In the genomic region with DNA sequence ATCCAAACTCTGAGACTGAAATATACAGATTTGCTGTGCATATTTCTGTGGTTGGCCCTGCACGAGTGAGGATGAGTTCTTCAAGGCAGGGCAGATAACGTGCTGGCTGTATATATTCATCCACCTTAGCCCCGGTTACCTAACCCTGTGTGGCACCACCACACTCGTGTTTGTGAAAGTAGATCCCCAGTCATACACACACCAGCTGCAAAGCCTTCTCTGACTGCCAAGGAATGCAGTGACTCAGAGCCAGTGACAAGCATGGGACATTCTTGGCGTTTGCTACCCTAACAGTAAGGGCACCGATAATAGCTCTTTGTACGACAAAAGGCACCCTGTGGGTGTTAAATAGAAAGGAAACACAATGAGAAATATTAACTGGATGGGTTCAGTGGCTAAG, we compare ENCODE assay signal across 12 mouse cellular contexts. TPM values are rescaled to one million over a fixed set of nuclear protein-coding genes. Genes with fewer than 3 reads are reported as not detected.
A peak's percentile ranks its signal among the peaks of the same experiment; 100 is the strongest.
DNase-seq lines count a peak whose midpoint lies in the region; ATAC-seq lines count a peak whose summit lies in the region.
"Had no signal": no experiment of that assay in that cellular context is flagged by ENCODE, and none has a peak within 500 bp of the region (broad histone marks: within the 10 kb centered on the region; RNA-seq: fewer than 3 reads in every experiment).

No protein-coding gene starts in this region.

- peaks cover 19% of the 10 kb centered on the region for H3K36me3 ChIP-seq in heart, embryonic 15.5 days
- no peaks in the 10 kb centered on the region for H3K36me3 ChIP-seq in hindbrain, embryonic 12.5 days
- no peaks in the 10 kb centered on the region for H3K36me3 ChIP-seq in liver, embryonic 11.5 days (ENCODE audit: control insufficient read depth, insufficient read depth, low read length)
- H3K36me3 ChIP-seq: hindbrain, embryonic 13.5 days had no signal

- H3K4me3 ChIP-seq in heart, embryonic 15.5 days = no peak overlapping the region
- H3K4me3 ChIP-seq in hindbrain, embryonic 12.5 days = no peak overlapping the region
- H3K4me3 ChIP-seq in liver, embryonic 11.5 days (ENCODE audit: low read depth, low read length) = no peak overlapping the region
- H3K4me3 ChIP-seq: hindbrain, embryonic 13.5 days had no signal

- 30% methylated on average over 7 of the region's 7 CpGs for WGBS in heart, embryonic 15.5 days
- 68% methylated on average over 7 of the region's 7 CpGs for WGBS in hindbrain, embryonic 12.5 days
- 77% methylated on average over 7 of the region's 7 CpGs for WGBS in liver, embryonic 11.5 days

- peak overlapping the region; percentile 38 for H3K4me2 ChIP-seq in heart, embryonic 15.5 days
- H3K4me2 ChIP-seq in hindbrain, embryonic 12.5 days (replicated peaks) = no peak overlapping the region
- no peak overlapping the region for H3K4me2 ChIP-seq in liver, embryonic 11.5 days
- H3K4me2 ChIP-seq: hindbrain, embryonic 13.5 days had no signal

- H3K9me3 ChIP-seq in heart, embryonic 15.5 days (replicated peaks) = no peaks in the 10 kb centered on the region
- H3K9me3 ChIP-seq in hindbrain, embryonic 12.5 days (replicated peaks) = no peaks in the 10 kb centered on the region
- no peaks in the 10 kb centered on the region for H3K9me3 ChIP-seq in liver, embryonic 11.5 days (ENCODE audit: control insufficient read depth, low read length)
- H3K9me3 ChIP-seq: hindbrain, embryonic 13.5 days had no signal

- peaks cover 9% of the 10 kb centered on the region; the same call in 1 of the 2 replicates for H3K4me1 ChIP-seq in heart, embryonic 15.5 days (replicated peaks)
- no peaks in the 10 kb centered on the region for H3K4me1 ChIP-seq in hindbrain, embryonic 12.5 days
- H3K4me1 ChIP-seq in liver, embryonic 11.5 days (replicated peaks; ENCODE audit: control insufficient read depth, insufficient read depth, low read length) = no peaks in the 10 kb centered on the region
- H3K4me1 ChIP-seq: hindbrain, embryonic 13.5 days had no signal

- H3K9ac ChIP-seq in heart, embryonic 15.5 days = no peak overlapping the region
- H3K9ac ChIP-seq in hindbrain, embryonic 12.5 days = no peak overlapping the region
- no peak overlapping the region for H3K9ac ChIP-seq in liver, embryonic 11.5 days (ENCODE audit: low read depth, low read length)
- H3K9ac ChIP-seq: hindbrain, embryonic 13.5 days; liver, embryonic 14.5 days had no signal

- peak overlapping the region; percentile 92 for H3K27ac ChIP-seq in heart, embryonic 15.5 days
- no peak overlapping the region for H3K27ac ChIP-seq in hindbrain, embryonic 12.5 days
- H3K27ac ChIP-seq in liver, embryonic 11.5 days (ENCODE audit: low read depth, low read length) = no peak overlapping the region
- H3K27ac ChIP-seq: hindbrain, embryonic 13.5 days; liver, embryonic 14.5 days had no signal

- peak; percentile 88 for ATAC-seq in heart, embryonic 15.5 days (replicated peaks; ENCODE audit: insufficient number of reproducible peaks, insufficient read depth, low FRiP score, low read depth)
- ATAC-seq in hindbrain, embryonic 12.5 days (ENCODE audit: low FRiP score) = no peak
- ATAC-seq in liver, embryonic 11.5 days (replicated peaks; ENCODE audit: low FRiP score) = no peak

- no peaks in the 10 kb centered on the region for H3K27me3 ChIP-seq in heart, embryonic 15.5 days
- H3K27me3 ChIP-seq in hindbrain, embryonic 12.5 days = no peaks in the 10 kb centered on the region
- no peaks in the 10 kb centered on the region for H3K27me3 ChIP-seq in liver, embryonic 11.5 days (replicated peaks; ENCODE audit: control insufficient read depth, insufficient read depth, low read length)
- H3K27me3 ChIP-seq: hindbrain, embryonic 13.5 days had no signal

- DNase-seq in adrenal gland, adult 2 months = peak; percentile 80
- DNase-seq in adrenal gland, postnatal 4 days (ENCODE audit: low spot score in 2 of 2) = no peak
- DNase-seq in right cerebral cortex, adult 18-20 months = peak; percentile 75
- DNase-seq in right cerebral cortex, postnatal 4 days = no peak
- DNase-seq in retina, postnatal 1 day = no peak
- no peak for DNase-seq in liver, embryonic 11.5 days (ENCODE audit: low spot score)

RNA-seq across cellular contexts. Expression of a gene that starts 28.8 kb away (rescaled TPM):
- total RNA-seq in adrenal gland, adult 2 months (2021) = not detected
- polyA plus RNA-seq in adrenal gland, adult 2 months (2012; rRNA removed) = 0.10 TPM in 1 of 2 replicates, not detected in the other
- total RNA-seq in adrenal gland, postnatal 4 days (2021) = not detected
- not detected in 2 replicates for polyA plus RNA-seq in heart, embryonic 15.5 days (2015; fragmentation: Nextera tagmentation; extraction: Ambion mirVana)
- polyA plus RNA-seq in hindbrain, embryonic 12.5 days (2016; fragmentation: Nextera tagmentation; extraction: Ambion mirVana) = 0.62 and 1.1 TPM in 2 replicates
- not detected in 2 replicates for polyA plus RNA-seq in liver, embryonic 11.5 days (2014; fragmentation: Nextera tagmentation; extraction: Ambion mirVana)
- polyA plus RNA-seq: large intestine, adult 2 months; spleen, adult 2 months had no signal

Comparison
In these comparisons a context has a peak if more than half of its experiments do, and no peak if none do; other contexts are left out.
1. DNase-seq: peak in adrenal gland, adult 2 months (single experiment) and right cerebral cortex, adult 18-20 months (single experiment); none in adrenal gland, postnatal 4 days (0 of 2), right cerebral cortex, postnatal 4 days (single experiment), retina, postnatal 1 day (single experiment) and liver, embryonic 11.5 days (single experiment).